Mouse (Mus musculus) Patski (cell line): ENCODE measurements at regions not wholly inside any gene's neighbourhood (a gene's known extent, or its start where the extent isn't known, plus 50 kb on each side); places are given as distances from the start of the nearest gene placed in this dataset.

Experiments used
- ATAC-seq: fragments of 100-300 bp; one replicate; pipeline ENCODE4 v1.8.0; 2021
- CTCF ChIA-PET: fragments of 350-600 bp; sonication (Branson Sonifier 250); formaldehyde crosslinking; loops from one replicate; lab custom pipeline; 2022; ENCODE audit warnings: inconsistent platforms; lab: Charles Lee
- POLR2A ChIA-PET: fragments of 350-600 bp; sonication (Branson Sonifier 250); formaldehyde crosslinking; loops from one replicate; lab custom pipeline; 2022; ENCODE audit warnings: antibody characterized with exemption, inconsistent platforms; lab: Charles Lee
- DNase-seq: peaks from one replicate; pipeline ENCODE4 v3.0.0-alpha.2; 2011; ENCODE audit warnings: low read depth, low spot score
- H3K27me3 ChIP-seq: fragments of 371-371 bp; one replicate; pipeline ENCODE4 v1.5.1; 2021
- CTCF ChIP-seq: fragments of 100-300 bp; IDR thresholded peaks from one replicate; pipeline ENCODE4 v1.5.1; 2021
- in situ Hi-C: fragments of 300-500 bp; cut with MboI; formaldehyde crosslinking; loops from 3 replicates; pipeline ENCODE4 v1.11.1; 2018; ENCODE audit warnings: low pct_unique_long_range_greater_than_20kb, mixed read lengths

- in situ Hi-C loops: no loop called here
- ChIA-PET CTCF (interaction anchor here (0.9 to 2.0 kb wide), 4 partner anchors 9 to 46 kb away, joined by 3 to 9 read pairs (median 4); no protein-coding TSS in a partner anchor), POLR2A (no interaction called here)
- no peak for TF ChIP-seq CTCF
- peaks cover 9% of the 10 kb centered on the region for H3K27me3 ChIP-seq
- DNase-seq: no peak
- ATAC-seq: no peak
Measured at GRCm38 (mm10) chr3:81736838-81737237, 195.6 kb upstream of the Ctso start.

- DNase-seq (no peak), ATAC-seq (no peak)
- TF ChIP-seq CTCF: no peak
- no peaks in the 10 kb centered on the region for H3K27me3 ChIP-seq
- in situ Hi-C loops: no loop called here
- CTCF ChIA-PET: no interaction called here
- POLR2A ChIA-PET: no interaction called here
Measured at GRCm38 (mm10) chr3:81742124-81742523, 190.3 kb upstream of the Ctso start.

- peak; percentile 93 for ATAC-seq
- in situ Hi-C loops: no loop called here
- CTCF ChIA-PET: interaction anchor here (2.0 kb wide), 1 partner anchor 14 kb away, joined by 4 read pairs; no protein-coding TSS in a partner anchor
- POLR2A ChIA-PET: no interaction called here
- peaks cover 15% of the 10 kb centered on the region for H3K27me3 ChIP-seq
- DNase-seq: peak; percentile 33
- TF ChIP-seq CTCF: no peak
Measured at GRCm38 (mm10) chr3:81750164-81750563, 182.2 kb upstream of the Ctso start.

- in situ Hi-C loops: no loop called here
- peaks cover 27% of the 10 kb centered on the region for H3K27me3 ChIP-seq
- ATAC-seq (no peak), DNase-seq (no peak)
- ChIA-PET CTCF (interaction anchor here (1.0 kb wide), 1 partner anchor 12 kb away, joined by 3 read pairs; no protein-coding TSS in a partner anchor), POLR2A (no interaction called here)
- no peak for TF ChIP-seq CTCF
Measured at GRCm38 (mm10) chr3:81752955-81753354, 179.4 kb upstream of the Ctso start.

GRCm38 (mm10) chr3:81760383-81760782 lies 172.0 kb upstream of the Ctso start:
- no peak for TF ChIP-seq CTCF
- in situ Hi-C loops: no loop called here
- DNase-seq (no peak), ATAC-seq (no peak)
- CTCF ChIA-PET: interaction anchor here (1.0 to 1.1 kb wide), 2 partner anchors 15 to 40 kb away, joined by 3 read pairs; no protein-coding TSS in a partner anchor
- POLR2A ChIA-PET: interaction anchor here (0.5 to 1.1 kb wide), 2 partner anchors 128 to 1564 kb away, joined by 3 read pairs; no protein-coding TSS in a partner anchor
- peaks cover 21% of the 10 kb centered on the region for H3K27me3 ChIP-seq

GRCm38 (mm10) chr3:81760914-81761313 lies 171.5 kb upstream of the Ctso start:
- DNase-seq: no peak
- CTCF ChIA-PET: interaction anchor here (1.0 to 1.5 kb wide), 3 partner anchors 13 to 40 kb away, joined by 3 read pairs; no protein-coding TSS in a partner anchor
- no peak for TF ChIP-seq CTCF
- POLR2A ChIA-PET: interaction anchor here (0.5 to 1.1 kb wide), 2 partner anchors 128 to 1563 kb away, joined by 3 read pairs; no protein-coding TSS in a partner anchor
- ATAC-seq: no peak
- in situ Hi-C loops: no loop called here
- H3K27me3 ChIP-seq: peaks cover 20% of the 10 kb centered on the region

- ChIA-PET POLR2A (no interaction called here), CTCF (no interaction called here)
- in situ Hi-C loops: no loop called here
- no peak for DNase-seq
- H3K27me3 ChIP-seq: peaks cover 12% of the 10 kb centered on the region
- no peak for TF ChIP-seq CTCF
- no peak for ATAC-seq
Measured at GRCm38 (mm10) chr3:81771812-81772211, 160.6 kb upstream of the Ctso start.

- TF ChIP-seq CTCF: no peak
- DNase-seq: no peak
- ChIA-PET CTCF (no interaction called here), POLR2A (no interaction called here)
- in situ Hi-C loops: no loop called here
- no peak for ATAC-seq
- peaks cover 12% of the 10 kb centered on the region for H3K27me3 ChIP-seq
Measured at GRCm38 (mm10) chr3:81773012-81773411, 159.4 kb upstream of the Ctso start.

- in situ Hi-C loops: loop anchor here (5.0 to 25.0 kb wide), 5 partner anchors 145 to 1920 kb away; partner anchors contain the start of genes Pdgfc and Tmem144
- TF ChIP-seq CTCF: no peak
- no peak for DNase-seq
- ChIA-PET CTCF (interaction anchor here (1.0 to 1.4 kb wide), 3 partner anchors 45 to 826 kb away, joined by 3 to 8 read pairs (median 3); no protein-coding TSS in a partner anchor), POLR2A (no interaction called here)
- no peak for ATAC-seq
- H3K27me3 ChIP-seq: peaks cover 33% of the 10 kb centered on the region
Measured at GRCm38 (mm10) chr3:81782081-81782480, 150.3 kb upstream of the Ctso start.

- in situ Hi-C loops: loop anchor here (5.0 to 25.0 kb wide), 5 partner anchors 144 to 1921 kb away; partner anchors contain the start of genes Pdgfc and Tmem144
- peak; percentile 57 for ATAC-seq
- peak; percentile 84 for TF ChIP-seq CTCF
- ChIA-PET POLR2A (no interaction called here), CTCF (interaction anchor here (0.9 to 1.4 kb wide), 5 partner anchors 8 to 827 kb away, joined by 3 to 8 read pairs (median 3); no protein-coding TSS in a partner anchor)
- peaks cover 33% of the 10 kb centered on the region for H3K27me3 ChIP-seq
- peak; percentile 19 for DNase-seq
Measured at GRCm38 (mm10) chr3:81782921-81783541, 149.4 kb upstream of the Ctso start.

GRCm38 (mm10) chr3:81788915-81789314 lies 143.5 kb upstream of the Ctso start:
- POLR2A ChIA-PET: no interaction called here
- TF ChIP-seq CTCF: no peak
- in situ Hi-C loops: loop anchor here (5.0 to 25.0 kb wide), 3 partner anchors 304 to 1927 kb away; partner anchors contain the start of gene Tmem144
- no peak for ATAC-seq
- DNase-seq: no peak
- H3K27me3 ChIP-seq: peaks cover 35% of the 10 kb centered on the region
- CTCF ChIA-PET: no interaction called here
